Mouse (Mus musculus) left cerebral cortex, postnatal 14 days (tissue): Measurements from ENCODE around the gene Tmem164. TPM values are rescaled to one million over a fixed set of nuclear protein-coding genes. Genes with fewer than 3 reads are reported as not detected.
A peak's percentile ranks its signal among the peaks of the same experiment; 100 is the strongest.
"Not testable (repeated sequence)": the region's sequence is repeated elsewhere in the genome, so short reads cannot be mapped to it uniquely, and the experiment has no call there.

ENCODE experiments used
- DNase-seq, 2 experiments: peaks; one replicate each; pipeline ENCODE4 v3.0.0; 2021 to 2022; ENCODE audit warnings: low spot score in 2 of 2, mixed read lengths in 1 of 2
- intact Hi-C: fragments of 180-260 bp; cut with DNase I; formaldehyde crosslinking; loops from one replicate; pipeline ENCODE4 v1.15.1; 2025
- long read RNA-seq, 2 experiments: library from polyadenylated mRNA; stranded (forward); transcript quantifications; one replicate each; pipeline ENCODE4 v2.0.0; 2021
- total RNA-seq, 2 experiments: library from RNA; stranded (reverse); gene quantifications; 2 replicates each; pipeline ENCODE4 v1.2.3; 2021

Tmem164 gene
- total RNA-seq: 10 to 100 TPM; 30.2 to 31.8 TPM
- long read RNA-seq, experiment 1, full-length matches to known transcripts: 17 of 40 reads
- long read RNA-seq, experiment 1, partial matches to known transcripts: 17 of 40 reads
- long read RNA-seq, experiment 1, other reads (novel, unspliced or antisense): 6 of 40 reads
- long read RNA-seq, experiment 2, full-length matches to known transcripts: 16 of 45 reads
- long read RNA-seq, experiment 2, partial matches to known transcripts: 22 of 45 reads
- long read RNA-seq, experiment 2, other reads (novel, unspliced or antisense): 7 of 45 reads

DNA sequence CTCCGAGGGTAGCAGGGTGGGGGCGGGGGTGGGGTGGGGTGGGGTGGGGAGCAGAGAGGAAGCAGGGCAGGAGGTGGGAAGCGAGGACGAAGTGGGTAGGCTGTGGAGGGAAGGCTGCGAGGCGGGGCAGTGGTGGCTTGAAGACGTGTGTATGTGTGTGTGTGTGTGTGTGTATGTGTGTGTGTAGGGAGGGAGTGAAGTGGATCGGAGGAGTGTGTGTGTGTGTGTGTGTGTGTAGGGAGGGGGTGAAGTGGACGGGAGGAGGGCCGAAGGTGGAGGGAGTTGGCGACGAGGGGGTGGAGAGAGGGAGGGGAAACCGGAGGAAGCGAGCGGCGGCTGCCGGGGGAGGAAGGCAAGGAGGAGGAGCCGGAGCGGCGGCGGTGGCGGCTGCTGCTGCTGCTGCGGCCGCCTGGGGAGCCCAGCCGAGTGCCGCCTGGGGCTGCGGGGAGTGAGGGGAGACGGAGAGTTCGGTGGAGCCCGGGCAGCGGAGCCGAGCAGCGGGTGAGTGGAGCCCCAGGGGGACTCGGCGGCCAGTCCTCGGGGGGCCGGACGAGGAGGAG is at the start of gene Tmem164:
Tmem164 (plus strand) TSS at position 351 of the 560 bp plus-strand sequence.
- DNase-seq: peak in 1 of 2 experiments; percentile 63
- intact Hi-C loops: loop anchor here (5.0 kb wide), 2 partner anchors 126 to 129 kb away; no protein-coding TSS in a partner anchor

DNA sequence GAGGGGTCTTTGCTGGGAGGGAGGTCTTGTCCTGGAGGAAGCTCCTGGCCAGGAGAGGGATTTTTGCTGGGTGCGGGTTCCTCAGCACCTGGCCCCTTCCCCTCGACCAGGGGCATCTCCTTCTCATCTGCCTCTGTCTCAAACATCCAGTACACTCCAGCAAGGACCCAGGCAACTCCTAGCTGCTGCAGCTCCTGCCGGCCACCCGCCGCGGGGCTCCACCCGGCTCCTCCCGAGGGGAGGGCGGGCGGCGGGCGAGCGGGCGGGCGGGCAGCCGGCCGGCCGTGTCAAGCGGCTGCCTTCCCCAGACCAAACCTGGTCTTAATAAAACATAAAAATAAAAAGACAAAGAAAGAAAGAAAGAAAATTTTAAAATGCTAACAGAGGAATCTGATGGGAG is 48.2 kb upstream of the Tmem164 start:
- DNase-seq, intact Hi-C loops: not testable (repeated sequence)

- intact Hi-C loops: no loop called here
- no peak for DNase-seq
Measured at GRCm38 (mm10) chrX:142647202-142647601, 34.0 kb upstream of the Tmem164 start.

DNA sequence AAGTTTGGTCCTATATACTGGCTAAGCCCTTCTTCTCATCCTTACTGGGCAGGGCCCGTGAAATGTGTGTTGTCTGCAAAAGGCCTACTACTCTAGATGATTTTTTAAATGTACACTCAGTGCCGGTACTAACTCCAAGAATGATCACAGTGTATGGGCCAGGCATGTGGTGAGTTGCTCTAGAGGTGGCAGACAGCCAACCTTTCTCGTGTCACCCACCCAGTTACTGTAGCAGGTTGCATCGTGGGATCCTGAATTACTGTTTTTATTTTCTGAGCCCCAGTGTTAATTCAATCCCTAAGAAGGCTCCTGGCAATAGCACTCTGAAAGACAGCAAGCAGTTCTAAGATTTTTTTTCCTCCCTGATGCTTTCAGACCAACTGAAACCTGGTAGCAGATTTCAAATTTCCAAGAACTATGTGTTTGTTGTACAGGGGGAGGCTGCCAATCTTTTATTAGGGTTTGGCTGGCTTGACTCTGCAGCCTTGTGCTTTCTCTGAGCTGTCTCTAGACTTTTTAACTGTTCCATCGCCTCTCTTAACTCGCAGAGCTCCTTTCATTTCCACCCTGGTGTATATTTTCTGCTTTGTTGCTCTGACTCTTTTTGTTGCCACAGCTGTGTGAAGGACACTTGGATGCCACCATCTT is 31.0 kb upstream of the Tmem164 start:
- peak; percentile 2 to 15 for DNase-seq
- intact Hi-C loops: no loop called here

DNA sequence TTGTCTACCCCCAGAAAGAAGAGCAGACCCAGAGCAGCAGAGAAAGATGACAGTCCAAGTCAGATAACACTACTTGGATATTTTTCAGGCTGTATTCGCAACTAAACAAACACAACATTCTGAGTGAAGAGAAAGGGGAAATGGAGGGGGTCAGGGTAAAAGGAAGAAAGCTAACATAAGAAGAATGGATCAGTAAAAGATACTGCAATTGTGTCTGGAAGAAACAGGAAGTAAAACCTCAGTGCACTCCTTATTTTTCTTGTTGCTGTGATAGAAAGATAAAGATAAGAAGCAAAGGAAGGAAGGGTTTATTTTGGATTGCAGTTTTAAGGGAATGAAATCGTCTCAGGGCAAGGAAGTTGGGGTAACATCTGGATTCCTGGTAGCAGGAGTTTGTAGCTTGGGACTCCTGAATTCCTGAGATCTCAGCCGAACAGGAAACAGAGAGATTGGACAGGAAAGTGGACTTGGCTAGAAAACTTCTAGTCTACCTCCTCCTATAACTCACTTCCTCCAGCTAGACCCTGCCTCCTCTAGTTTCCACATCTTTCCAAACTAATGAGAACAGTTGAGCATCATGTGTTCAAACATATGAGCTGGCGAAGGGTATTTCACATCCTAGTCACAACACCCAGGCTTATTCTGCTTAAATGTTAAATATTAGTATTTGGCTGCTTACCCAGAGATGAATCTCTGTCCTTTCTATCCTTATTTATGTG is 16.3 kb upstream of the Tmem164 start:
- no peak for DNase-seq
- intact Hi-C loops: no loop called here

- intact Hi-C loops: no loop called here
- no peak for DNase-seq
Measured at GRCm38 (mm10) chrX:142665423-142665805, 15.8 kb upstream of the Tmem164 start.

GRCm38 (mm10) chrX:142669312-142670091 is 11.7 kb upstream of the Tmem164 start:
- intact Hi-C loops: no loop called here
- no peak for DNase-seq

- DNase-seq: no peak
- intact Hi-C loops: no loop called here
Measured at GRCm38 (mm10) chrX:142670121-142670520, 11.1 kb upstream of the Tmem164 start.

DNA sequence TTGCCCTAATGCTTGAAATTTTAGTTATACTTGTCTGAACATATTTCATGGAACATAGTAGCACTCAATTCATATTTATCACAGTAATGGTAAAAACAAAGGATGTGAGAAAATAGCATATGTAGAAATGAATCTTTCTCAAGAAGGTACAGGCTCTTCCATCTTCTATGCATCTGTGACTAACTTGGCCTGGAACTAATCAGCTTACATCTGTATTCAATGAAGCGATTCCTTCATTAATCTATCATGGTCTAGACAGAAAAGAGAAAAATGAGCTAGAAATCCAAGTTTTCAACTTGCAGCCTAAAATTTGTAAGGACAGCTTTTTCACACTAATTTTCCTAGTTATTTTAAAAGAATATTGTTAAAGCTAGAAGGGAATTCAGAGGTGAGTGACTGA is 10.1 kb upstream of the Tmem164 start:
- intact Hi-C loops: no loop called here
- no peak for DNase-seq

GRCm38 (mm10) chrX:142672701-142673100 is 8.5 kb upstream of the Tmem164 start:
- intact Hi-C loops: no loop called here
- no peak for DNase-seq

GRCm38 (mm10) chrX:142677193-142677592 is 4.0 kb upstream of the Tmem164 start:
- no peak for DNase-seq
- intact Hi-C loops: no loop called here

- intact Hi-C loops: no loop called here
- DNase-seq: no peak
Measured at GRCm38 (mm10) chrX:142678499-142679474, 2.4 kb upstream of the Tmem164 start.

GRCm38 (mm10) chrX:142679502-142680250 is 1.5 kb upstream of the Tmem164 start:
- intact Hi-C loops: loop anchor here (5.0 kb wide), 2 partner anchors 127 to 128 kb away; no protein-coding TSS in a partner anchor
- DNase-seq: no peak

GRCm38 (mm10) chrX:142680391-142681055 is 683 bp upstream of the Tmem164 start:
- peak in 1 of 2 experiments; percentile 9 for DNase-seq
- intact Hi-C loops: loop anchor here (5.0 kb wide), 2 partner anchors 127 to 128 kb away; no protein-coding TSS in a partner anchor

GRCm38 (mm10) chrX:142681616-142682141 is 473 bp downstream of the Tmem164 start:
- intact Hi-C loops: loop anchor here (5.0 kb wide), 2 partner anchors 126 to 129 kb away; no protein-coding TSS in a partner anchor
- peak in 1 of 2 experiments; percentile 18 for DNase-seq

- no peak for DNase-seq
- intact Hi-C loops: loop anchor here (5.0 kb wide), 2 partner anchors 125 to 130 kb away; no protein-coding TSS in a partner anchor
Measured at GRCm38 (mm10) chrX:142682176-142682820, 1.1 kb downstream of the Tmem164 start.
